Mouse (Mus musculus) left cerebral cortex, adult 2 months (tissue): ENCODE results near the gene Myo1g. TPM values are rescaled to one million over a fixed set of nuclear protein-coding genes. Genes with fewer than 3 reads are reported as not detected.
A peak's percentile ranks its signal among the peaks of the same experiment; 100 is the strongest.

ENCODE experiments used
- DNase-seq, 2 experiments: peaks; one replicate each; pipeline ENCODE4 v3.0.0; 2021 to 2022; ENCODE audit warnings: low spot score in 2 of 2, mixed read lengths in 1 of 2; ENCODE audit errors: extremely low spot score in 1 of 2
- H3K27ac ChIP-seq: fragments of 200-600 bp; 2 replicates; pipeline ENCODE4 v1.8.1; 2022
- H3K4me3 ChIP-seq: fragments of 200-600 bp; 2 replicates; pipeline ENCODE4 v1.8.1; 2022
- CTCF ChIP-seq: fragments of 200-600 bp; IDR thresholded peaks from 2 replicates; pipeline ENCODE4 v1.8.1; 2022; ENCODE audit warnings: antibody characterized with exemption, mild to moderate bottlenecking, moderate library complexity
- intact Hi-C: fragments of 180-260 bp; cut with DNase I; formaldehyde crosslinking; loops from one replicate; pipeline ENCODE4 v1.15.1; 2025
- total RNA-seq, 2 experiments: library from RNA; stranded (reverse); gene quantifications; 2 replicates each; pipeline ENCODE4 v1.2.3; 2021

Gene Myo1g
- total RNA-seq, 2 experiments from 2014 or later = 0.40 to 0.48 TPM

GRCm38 (mm10) chr11:6549770-6550169 is 29.0 kb upstream of the Myo1g start:
- intact Hi-C loops = no loop called here
- TF ChIP-seq CTCF = no peak
- no peak overlapping the region for H3K4me3 ChIP-seq
- H3K27ac ChIP-seq = no peak overlapping the region
- no peak for DNase-seq

GRCm38 (mm10) chr11:6547696-6548325 is 27.0 kb upstream of the Myo1g start:
- H3K4me3 ChIP-seq = peak overlapping the region; percentile 88
- intact Hi-C loops = loop anchor here (1.0 kb wide), 1 partner anchor 72 kb away; no protein-coding TSS in a partner anchor
- TF ChIP-seq CTCF = no peak
- no peak for DNase-seq
- peak overlapping the region; percentile 90 for H3K27ac ChIP-seq

GRCm38 (mm10) chr11:6547037-6547680 is 26.4 kb upstream of the Myo1g start:
- intact Hi-C loops = loop anchor here (1.0 kb wide), 1 partner anchor 71 kb away; no protein-coding TSS in a partner anchor
- DNase-seq = peak; percentile 46 to 54
- Histone ChIP-seq H3K4me3 (peak overlapping the region; percentile 88), H3K27ac (peak overlapping the region; percentile 90)
- no peak for TF ChIP-seq CTCF

GRCm38 (mm10) chr11:6546205-6547013 is 25.6 kb upstream of the Myo1g start, which contains the start of gene Ccm2:
Ccm2 (plus strand) TSS chr11:6546887.
- intact Hi-C loops = loop anchor here (1.0 kb wide), 2 partner anchors 70 to 80 kb away; partner anchors contain the start of gene Tbrg4
- peak; percentile 91 to 92 for DNase-seq
- H3K27ac ChIP-seq = peak within 1 kb of the TSS; percentile 90

GRCm38 (mm10) chr11:6545857-6546192 is 25.1 kb upstream of the Myo1g start:
- Histone ChIP-seq H3K27ac (peak overlapping the region; percentile 90), H3K4me3 (peak overlapping the region; percentile 88)
- intact Hi-C loops = loop anchor here (1.0 kb wide), 1 partner anchor 80 kb away; the partner anchor contains the start of gene Tbrg4
- no peak for DNase-seq
- no peak for TF ChIP-seq CTCF

More at GRCm38 (mm10) chr11:6546205-6547013, 25.6 kb upstream of the Myo1g start, which contains the start of gene Ccm2:
- TF ChIP-seq CTCF = no peak
- H3K4me3 ChIP-seq = peak within 1 kb of the TSS; percentile 88

GRCm38 (mm10) chr11:6545186-6545856 is 24.6 kb upstream of the Myo1g start:
- no peak for TF ChIP-seq CTCF
- Histone ChIP-seq H3K4me3 (no peak overlapping the region), H3K27ac (no peak overlapping the region)
- no peak for DNase-seq
- intact Hi-C loops = no loop called here

GRCm38 (mm10) chr11:6544683-6545082 is 23.9 kb upstream of the Myo1g start:
- DNase-seq = no peak
- intact Hi-C loops = no loop called here
- TF ChIP-seq CTCF = no peak
- Histone ChIP-seq H3K27ac (no peak overlapping the region), H3K4me3 (no peak overlapping the region)

- Histone ChIP-seq H3K27ac (no peak overlapping the region), H3K4me3 (no peak overlapping the region)
- DNase-seq = no peak
- TF ChIP-seq CTCF = no peak
- intact Hi-C loops = no loop called here
Measured at GRCm38 (mm10) chr11:6530746-6531145, 10.0 kb upstream of the Myo1g start.

- H3K27ac ChIP-seq = no peak overlapping the region
- intact Hi-C loops = loop anchor here (2.0 to 5.0 kb wide), 2 partner anchors 53 to 97 kb away; partner anchors contain the start of gene Tbrg4
- no peak for TF ChIP-seq CTCF
- no peak for DNase-seq
- no peak overlapping the region for H3K4me3 ChIP-seq
Measured at GRCm38 (mm10) chr11:6529961-6530360, 9.2 kb upstream of the Myo1g start.

GRCm38 (mm10) chr11:6528186-6529006 is 7.6 kb upstream of the Myo1g start:
- peak; percentile 97 to 99 for DNase-seq
- H3K4me3 ChIP-seq = peak overlapping the region; percentile 62
- peak overlapping the region; percentile 75 for H3K27ac ChIP-seq
- intact Hi-C loops = loop anchor here (2.0 to 5.0 kb wide), 2 partner anchors 52 to 99 kb away; partner anchors contain the start of gene Tbrg4
- peak; percentile 86 for TF ChIP-seq CTCF
